9 mouse cellular contexts compared by ENCODE assay signal in genomic region chr6:3573787-3574186, GRCm38 (mm10).
"Had no signal": no experiment of that assay in that cellular context is flagged by ENCODE, and none has a peak within 500 bp of the region (broad histone marks: within the 10 kb centered on the region; RNA-seq: fewer than 3 reads in every experiment).

No protein-coding gene starts in this region.

- DNase-seq: lung, adult 18-20 months; lung, embryonic 14.5 days; lung, postnatal 10 days; lung, postnatal 4 days; midbrain, embryonic 14.5 days; right cerebral cortex, postnatal 14 days; thymus, adult 2 months; thymus, postnatal 25 days; thymus, postnatal 4 days had no signal
